Comparison of ENCODE assay signal across 35 mouse cellular contexts in the genomic region with DNA sequence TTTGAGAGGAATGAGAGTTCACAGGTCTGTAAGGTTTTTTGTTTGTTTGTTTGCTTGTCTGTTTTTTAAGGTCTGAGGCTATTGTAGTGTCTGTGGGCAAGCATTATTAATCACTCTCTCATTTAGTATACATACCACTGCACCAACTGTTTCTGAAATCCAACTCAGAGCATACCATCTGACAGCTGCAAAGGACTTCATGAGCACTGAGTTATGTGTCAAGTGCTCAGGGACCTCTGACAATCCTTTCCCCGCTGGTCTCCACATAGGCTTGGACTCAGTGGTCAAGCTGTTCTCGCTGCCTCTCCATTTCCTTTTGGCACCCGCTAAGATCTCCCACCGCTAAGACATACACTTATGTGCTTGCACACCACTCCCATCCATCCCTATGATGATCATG. TPM values are rescaled to one million over a fixed set of nuclear protein-coding genes. Genes with fewer than 3 reads are reported as not detected.
"Had no signal": no experiment of that assay in that cellular context is flagged by ENCODE, and none has a peak within 500 bp of the region (broad histone marks: within the 10 kb centered on the region; RNA-seq: fewer than 3 reads in every experiment).

No protein-coding gene starts in this region.

- H3K9ac ChIP-seq: heart, embryonic 12.5 days; heart, embryonic 13.5 days; heart, embryonic 15.5 days; hindbrain, embryonic 12.5 days; hindbrain, embryonic 13.5 days; hindbrain, embryonic 14.5 days; hindbrain, embryonic 15.5 days; intestine, embryonic 15.5 days; kidney, embryonic 15.5 days had no signal

- H3K4me1 ChIP-seq: heart, embryonic 12.5 days; hindbrain, embryonic 10.5 days; hindbrain, embryonic 12.5 days; intestine, embryonic 15.5 days; kidney, embryonic 15.5 days had no signal

- H3K9me3 ChIP-seq: heart, embryonic 12.5 days; heart, embryonic 13.5 days; heart, embryonic 15.5 days; hindbrain, embryonic 10.5 days; hindbrain, embryonic 12.5 days; hindbrain, embryonic 13.5 days; hindbrain, embryonic 15.5 days; intestine, embryonic 15.5 days; kidney, embryonic 15.5 days had no signal

- ATAC-seq: hindbrain, embryonic 16.5 days; hindbrain, postnatal 0 days; inflammation-experienced regulatory T-cells, adult 6 months; intestine, embryonic 15.5 days; intestine, embryonic 16.5 days; intestine, postnatal 0 days had no signal

- H3K27me3 ChIP-seq: heart, embryonic 12.5 days; heart, embryonic 13.5 days; heart, embryonic 15.5 days; hindbrain, embryonic 12.5 days; hindbrain, embryonic 13.5 days; hindbrain, embryonic 15.5 days; intestine, embryonic 15.5 days; kidney, embryonic 15.5 days had no signal

- H3K27ac ChIP-seq: heart, adult 2 months; heart, embryonic 13.5 days; heart, embryonic 15.5 days; hindbrain, embryonic 10.5 days; hindbrain, embryonic 12.5 days; hindbrain, embryonic 13.5 days; hindbrain, embryonic 14.5 days; hindbrain, embryonic 15.5 days; hindbrain, postnatal 0 days; intestine, embryonic 15.5 days; kidney, embryonic 15.5 days; kidney, postnatal 0 days; layer of hippocampus, adult 2 months had no signal

- H3K4me3 ChIP-seq: heart, adult 2 months; heart, embryonic 12.5 days; heart, embryonic 13.5 days; heart, embryonic 15.5 days; hindbrain, embryonic 10.5 days; hindbrain, embryonic 12.5 days; hindbrain, embryonic 13.5 days; hindbrain, embryonic 15.5 days; intestine, embryonic 15.5 days; kidney, embryonic 15.5 days; layer of hippocampus, adult 2 months had no signal

- H3K4me2 ChIP-seq: heart, embryonic 11.5 days; heart, embryonic 12.5 days; heart, embryonic 13.5 days; heart, embryonic 15.5 days; hindbrain, embryonic 12.5 days; hindbrain, embryonic 13.5 days; hindbrain, embryonic 14.5 days; hindbrain, embryonic 15.5 days; intestine, embryonic 15.5 days; kidney, embryonic 15.5 days had no signal

- H3K36me3 ChIP-seq: heart, embryonic 12.5 days; heart, embryonic 13.5 days; heart, embryonic 15.5 days; hindbrain, embryonic 10.5 days; hindbrain, embryonic 12.5 days; hindbrain, embryonic 13.5 days; hindbrain, embryonic 15.5 days; intestine, embryonic 15.5 days; kidney, embryonic 15.5 days had no signal

- DNase-seq: heart, adult 2 months; heart, postnatal 10 days; heart, postnatal 14 days; heart, postnatal 36 days; heart, postnatal 4 days; kidney, adult 11 months; kidney, adult 18-20 months; kidney, adult 2 months; kidney, adult 8-10 months; kidney, adult 9 months; kidney, postnatal 14 days; kidney, postnatal 25 days; kidney, postnatal 36 days; kidney, postnatal 4 days; layer of hippocampus, adult 9-11 months; layer of hippocampus, postnatal 36 days had no signal

RNA-seq across cellular contexts. Expression of a gene that starts 55.5 kb away (rescaled TPM):
- polyA plus RNA-seq: hindbrain, embryonic 10.5 days; kidney, embryonic 14.5 days had no signal
